ENCODE assay signal across 16 mouse cellular contexts in genomic region chr16:51917540-51917939, GRCm38 (mm10).
"Had no signal": no experiment of that assay in that cellular context is flagged by ENCODE, and none has a peak within 500 bp of the region (broad histone marks: within the 10 kb centered on the region; RNA-seq: fewer than 3 reads in every experiment).

No protein-coding gene starts in this region.

- H3K9ac ChIP-seq: kidney, embryonic 15.5 days; liver, embryonic 13.5 days; neural tube, embryonic 13.5 days; stomach, embryonic 15.5 days had no signal

- H3K27ac ChIP-seq: kidney, embryonic 15.5 days; left cerebral cortex, adult 2 months; liver, embryonic 13.5 days; neural tube, embryonic 13.5 days; stomach, embryonic 15.5 days had no signal

- H3K27me3 ChIP-seq: kidney, embryonic 15.5 days; liver, embryonic 13.5 days; neural tube, embryonic 13.5 days; stomach, embryonic 15.5 days had no signal

- H3K4me2 ChIP-seq: kidney, embryonic 15.5 days; liver, embryonic 13.5 days; neural tube, embryonic 13.5 days; stomach, embryonic 15.5 days had no signal

- H3K36me3 ChIP-seq: kidney, embryonic 15.5 days; liver, embryonic 13.5 days; neural tube, embryonic 13.5 days; stomach, embryonic 15.5 days had no signal

- H3K9me3 ChIP-seq: kidney, embryonic 15.5 days; liver, embryonic 13.5 days; neural tube, embryonic 13.5 days; stomach, embryonic 15.5 days had no signal

- H3K4me1 ChIP-seq: liver, embryonic 13.5 days had no signal

- DNase-seq: kidney, adult 8-10 months; kidney, postnatal 10 days; kidney, postnatal 36 days; layer of hippocampus, postnatal 36 days; liver, embryonic 13.5 days; lung, adult 2 months; lung, postnatal 14 days; lung, postnatal 4 days; retina, postnatal 1 day; right cerebral cortex, postnatal 25 days; spleen, adult 18-20 months; thymus, postnatal 25 days had no signal

- H3K4me3 ChIP-seq: kidney, embryonic 15.5 days; left cerebral cortex, adult 2 months; liver, embryonic 13.5 days; neural tube, embryonic 13.5 days; stomach, embryonic 15.5 days had no signal
